Mouse (Mus musculus): ENCODE measurements at regions not wholly inside any gene's neighbourhood (a gene's known extent, or its start where the extent isn't known, plus 50 kb on each side); places are given as distances from the start of the nearest gene placed in this dataset.

- H3K27me3 ChIP-seq (ENCODE audit: control insufficient read depth in 1 of 2, insufficient read depth in 2 of 2, low read length in 2 of 2) = no peaks in the 10 kb centered on the region
- no peak for DNase-seq (ENCODE audit: low read depth, low spot score)
- no peak overlapping the region for H3K27ac ChIP-seq (ENCODE audit: control insufficient read depth, low read depth, low read length)
- no peak overlapping the region for H3K4me3 ChIP-seq (ENCODE audit: control insufficient read depth in 1 of 2, insufficient read depth in 1 of 2, low read depth in 2 of 2, low read length in 2 of 2)
- H3K79me2 ChIP-seq (ENCODE audit: control insufficient read depth, insufficient read depth, low read length, poor library complexity) = no peaks in the 10 kb centered on the region
- no peaks in the 10 kb centered on the region for H3K36me3 ChIP-seq (ENCODE audit: control insufficient read depth in 1 of 2, insufficient read depth in 2 of 2, low read length in 2 of 2)
- no peaks in the 10 kb centered on the region for H3K9me3 ChIP-seq (replicated peaks; ENCODE audit: insufficient read depth, low read length)
- TF ChIP-seq JUND (IDR thresholded peaks at IDR 0.05; ENCODE audit: low read depth, low read length) (no peak), ZKSCAN1 (IDR thresholded peaks at IDR 0.05; ENCODE audit: low read depth, low read length) (peak; percentile 89)
- no peak overlapping the region for H3K9ac ChIP-seq (ENCODE audit: control insufficient read depth, low read depth, low read length, poor library complexity, severe bottlenecking)
- H3K4me1 ChIP-seq (ENCODE audit: control insufficient read depth in 1 of 2, insufficient read depth in 2 of 2, low read length in 2 of 2) = no peaks in the 10 kb centered on the region
These were observed 124.7 kb upstream of the Vldlr start for GRCm38 (mm10) chr19:27091603-27092002.

- no peaks in the 10 kb centered on the region for H3K27me3 ChIP-seq (ENCODE audit: control insufficient read depth in 1 of 2, insufficient read depth in 2 of 2, low read length in 2 of 2)
- no peak for DNase-seq (ENCODE audit: low read depth, low spot score)
- no peak overlapping the region for H3K4me3 ChIP-seq (ENCODE audit: control insufficient read depth in 1 of 2, insufficient read depth in 1 of 2, low read depth in 2 of 2, low read length in 2 of 2)
- no peak overlapping the region for H3K9ac ChIP-seq (ENCODE audit: control insufficient read depth, low read depth, low read length, poor library complexity, severe bottlenecking)
- H3K4me1 ChIP-seq (ENCODE audit: control insufficient read depth in 1 of 2, insufficient read depth in 2 of 2, low read length in 2 of 2) = no peaks in the 10 kb centered on the region
- no peaks in the 10 kb centered on the region for H3K79me2 ChIP-seq (ENCODE audit: control insufficient read depth, insufficient read depth, low read length, poor library complexity)
- no peak overlapping the region for H3K27ac ChIP-seq (ENCODE audit: control insufficient read depth, low read depth, low read length)
- H3K9me3 ChIP-seq (replicated peaks; ENCODE audit: insufficient read depth, low read length) = no peaks in the 10 kb centered on the region
- no peak for TF ChIP-seq GATA1 (IDR thresholded peaks at IDR 0.05; ENCODE audit: low read depth, low read length)
- TF ChIP-seq HCFC1 (IDR thresholded peaks at IDR 0.05; ENCODE audit: low read depth, low read length) = no peak
- TF ChIP-seq ETS1 (IDR thresholded peaks at IDR 0.05; ENCODE audit: low read depth, low read length) = no peak
- TF ChIP-seq GABPA (IDR thresholded peaks at IDR 0.05; ENCODE audit: low read depth, low read length) = no peak
- no peak for TF ChIP-seq ELF1 (IDR thresholded peaks at IDR 0.05; ENCODE audit: low read depth, low read length)
- TF ChIP-seq MAFK (IDR thresholded peaks at IDR 0.05; ENCODE audit: borderline replicate concordance, low read depth, low read length) = no peak
- TF ChIP-seq CTCF (IDR thresholded peaks at IDR 0.05 in 2 of 3, conservative IDR thresholded peaks at IDR 0.05 in 1 of 3; ENCODE audit: control insufficient read depth in 1 of 3, insufficient read depth in 1 of 3, low read depth in 2 of 3, low read length in 3 of 3, poor library complexity in 1 of 3, severe bottlenecking in 1 of 3) = no peak
- TF ChIP-seq CHD2 (IDR thresholded peaks at IDR 0.05; ENCODE audit: low read length) = no peak
- TF ChIP-seq USF1 (IDR thresholded peaks at IDR 0.05; ENCODE audit: low read depth, low read length) = no peak
- no peak for TF ChIP-seq SIN3A (IDR thresholded peaks at IDR 0.05; ENCODE audit: low read length)
- no peak for TF ChIP-seq POLR2A (IDR thresholded peaks at IDR 0.05; ENCODE audit: control insufficient read depth in 1 of 2, insufficient read depth in 1 of 2, low read depth in 1 of 2, low read length in 2 of 2, poor library complexity in 1 of 2)
- TF ChIP-seq ZKSCAN1 (IDR thresholded peaks at IDR 0.05; ENCODE audit: low read depth, low read length) = no peak
- no peak for TF ChIP-seq NELFE (IDR thresholded peaks at IDR 0.05; ENCODE audit: low read depth, low read length)
- no peak for TF ChIP-seq TCF12 (IDR thresholded peaks at IDR 0.05; ENCODE audit: low read depth, low read length)
- no peak for TF ChIP-seq NRF1 (IDR thresholded peaks at IDR 0.05; ENCODE audit: insufficient read depth, low read depth, low read length, poor library complexity, severe bottlenecking)
- no peak for TF ChIP-seq UBTF (IDR thresholded peaks at IDR 0.05; ENCODE audit: borderline replicate concordance, insufficient read depth, low read depth, low read length)
- no peaks in the 10 kb centered on the region for H3K36me3 ChIP-seq (ENCODE audit: control insufficient read depth in 1 of 2, insufficient read depth in 2 of 2, low read length in 2 of 2)
These were observed 121.4 kb upstream of the Vldlr start for GRCm38 (mm10) chr19:27094777-27095478.
